Mouse (Mus musculus) E14TG2a.4 (cell line): ENCODE data around the gene Ankrd63.

ENCODE experiments used
- H3K27me3 ChIP-seq: 2 replicates; pipeline ENCODE4 v1.6.1; 2014; ENCODE audit warnings: low read length, control low read depth; ENCODE audit not compliant: insufficient read depth
- H3K36me3 ChIP-seq: 2 replicates; pipeline ENCODE4 v1.6.1; 2014; ENCODE audit warnings: low read length, control low read depth; ENCODE audit not compliant: insufficient read depth
- H3K4me1 ChIP-seq: replicated peaks from 2 replicates; pipeline ENCODE4 v1.6.1; 2014; ENCODE audit warnings: low read depth, low read length, control low read depth
- H3K4me3 ChIP-seq: replicated peaks from 2 replicates; pipeline ENCODE4 v1.5.1; 2014; ENCODE audit warnings: mild to moderate bottlenecking, low read length
- H3K9me3 ChIP-seq: 2 replicates; pipeline ENCODE4 v1.6.1; 2014; ENCODE audit warnings: low read length, control low read depth
- CTCF ChIP-seq: conservative IDR thresholded peaks from 2 replicates; pipeline ENCODE4 v1.5.1; 2014; ENCODE audit warnings: low read length
- NANOG ChIP-seq: IDR thresholded peaks from 2 replicates; pipeline ENCODE4 v1.6.1; 2014; ENCODE audit warnings: borderline replicate concordance, low read length, mixed read lengths
- POU5F1 ChIP-seq: IDR thresholded peaks from 2 replicates; pipeline ENCODE4 v1.6.1; 2014; ENCODE audit warnings: low read length, borderline replicate concordance

Ankrd63 gene

GRCm38 (mm10) chr2:118729816-118730621 lies 26.3 kb upstream of the Ankrd63 start:
- H3K27me3 ChIP-seq, result peaks cover 84% of the 10 kb centered on the region
- no peak overlapping the region for H3K4me3 ChIP-seq
- no peaks in the 10 kb centered on the region for H3K36me3 ChIP-seq
- peaks cover 16% of the 10 kb centered on the region for H3K4me1 ChIP-seq
- H3K9me3 ChIP-seq, result no peaks in the 10 kb centered on the region
- no peak for TF ChIP-seq POU5F1
- no peak for TF ChIP-seq CTCF
- TF ChIP-seq NANOG, result no peak

DNA sequence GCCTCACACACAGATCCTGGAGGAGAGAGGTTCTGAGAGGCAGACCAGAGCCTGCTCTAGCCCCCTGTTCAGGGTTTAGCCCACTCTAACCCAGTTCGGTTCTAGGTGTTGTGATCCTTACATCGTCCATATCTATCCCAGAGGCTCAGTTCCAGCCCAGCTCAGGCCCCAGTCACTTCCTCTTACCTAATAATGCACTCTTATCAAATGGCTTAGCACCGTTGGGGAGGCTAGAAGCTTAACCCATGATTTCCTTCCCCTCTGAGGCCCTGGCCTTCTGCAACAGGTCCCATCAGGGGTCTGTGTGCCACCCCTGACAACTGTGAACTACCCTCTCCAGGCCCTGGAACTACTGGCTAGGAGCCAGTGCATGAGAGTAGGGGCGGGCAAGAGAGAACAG lies 25.4 kb upstream of the Ankrd63 start:
- Histone ChIP-seq H3K36me3 (no peaks in the 10 kb centered on the region), H3K27me3 (peaks cover 91% of the 10 kb centered on the region), H3K4me3 (no peak overlapping the region), H3K4me1 (peaks cover 16% of the 10 kb centered on the region), H3K9me3 (no peaks in the 10 kb centered on the region)
- TF ChIP-seq CTCF (no peak), POU5F1 (no peak), NANOG (no peak)

- Histone ChIP-seq H3K4me1 (peaks cover 16% of the 10 kb centered on the region), H3K36me3 (no peaks in the 10 kb centered on the region), H3K9me3 (no peaks in the 10 kb centered on the region), H3K4me3 (peak within 1 kb of the TSS; percentile 26; the same call in 1 of the 2 replicates), H3K27me3 (peaks cover 92% of the 10 kb centered on the region)
- TF ChIP-seq NANOG (no peak), CTCF (no peak), POU5F1 (no peak)
Measured at GRCm38 (mm10) chr2:118728337-118728736, 24.6 kb upstream of the Ankrd63 start, which contains the start of gene Plcb2. TSS of gene Plcb2 (minus strand) at chr2:118728438.

- H3K4me3 ChIP-seq, result 0 out of 2 replicates have a peak overlapping the region, but pooled peaks have one; percentile 26
- peaks cover 16% of the 10 kb centered on the region for H3K4me1 ChIP-seq
- no peaks in the 10 kb centered on the region for H3K36me3 ChIP-seq
- no peaks in the 10 kb centered on the region for H3K9me3 ChIP-seq
- no peak for TF ChIP-seq POU5F1
- no peak for TF ChIP-seq NANOG
- no peak for TF ChIP-seq CTCF
- peaks cover 92% of the 10 kb centered on the region for H3K27me3 ChIP-seq
Measured at GRCm38 (mm10) chr2:118727911-118728310, 24.1 kb upstream of the Ankrd63 start.

- H3K36me3 ChIP-seq, result no peaks in the 10 kb centered on the region
- no peaks in the 10 kb centered on the region for H3K9me3 ChIP-seq
- no peak overlapping the region for H3K4me3 ChIP-seq
- no peak for TF ChIP-seq POU5F1
- no peak for TF ChIP-seq NANOG
- no peak for TF ChIP-seq CTCF
- peaks cover 16% of the 10 kb centered on the region for H3K4me1 ChIP-seq
- peaks cover 89% of the 10 kb centered on the region for H3K27me3 ChIP-seq
Measured at GRCm38 (mm10) chr2:118726873-118727272, 23.1 kb upstream of the Ankrd63 start.

GRCm38 (mm10) chr2:118725511-118725910 lies 21.7 kb upstream of the Ankrd63 start:
- TF ChIP-seq POU5F1 (no peak), CTCF (no peak), NANOG (no peak)
- peaks cover 16% of the 10 kb centered on the region for H3K4me1 ChIP-seq
- peaks cover 83% of the 10 kb centered on the region for H3K27me3 ChIP-seq
- no peaks in the 10 kb centered on the region for H3K9me3 ChIP-seq
- no peaks in the 10 kb centered on the region for H3K36me3 ChIP-seq
- H3K4me3 ChIP-seq, result no peak overlapping the region

DNA sequence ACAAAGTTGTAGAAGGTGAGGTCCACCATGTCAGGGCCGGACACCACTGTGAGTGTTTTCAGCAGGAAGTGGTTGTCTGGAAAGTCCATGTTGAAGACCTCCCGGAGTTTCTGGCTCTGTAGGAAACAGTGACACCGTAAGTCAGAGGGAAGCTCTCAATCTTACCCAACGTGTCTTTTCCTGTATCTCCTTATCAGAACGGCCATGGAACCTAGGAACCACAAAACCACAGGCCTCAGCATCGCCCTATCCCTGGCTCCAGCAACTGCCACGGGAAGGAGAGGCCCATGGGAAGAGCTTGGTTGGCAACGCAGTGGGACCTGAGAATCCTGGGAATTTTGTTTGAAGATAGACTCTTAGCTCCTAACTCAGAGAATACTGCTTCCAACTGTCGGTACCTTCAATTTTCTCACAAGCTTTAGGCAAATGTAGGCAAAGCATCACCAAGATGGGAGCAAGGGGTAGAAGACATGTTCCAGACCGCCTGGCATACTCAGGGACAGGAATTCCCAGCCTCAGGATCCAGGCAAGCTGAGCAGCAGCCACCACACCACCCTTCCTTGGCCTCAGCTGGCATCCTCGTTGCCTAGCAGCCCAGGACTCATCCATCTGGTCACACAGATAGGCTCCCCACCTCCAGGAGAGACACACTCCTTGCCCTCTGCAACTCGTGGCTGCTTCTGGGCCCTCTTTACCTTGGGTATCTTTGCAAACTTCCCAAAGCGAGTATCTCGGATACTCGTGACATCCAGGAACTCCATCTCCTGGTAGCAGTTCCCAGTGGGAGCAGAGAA lies 20.1 kb upstream of the Ankrd63 start:
- Histone ChIP-seq H3K4me1 (peaks cover 11% of the 10 kb centered on the region), H3K4me3 (no peak overlapping the region), H3K36me3 (no peaks in the 10 kb centered on the region), H3K9me3 (no peaks in the 10 kb centered on the region), H3K27me3 (peaks cover 85% of the 10 kb centered on the region)
- TF ChIP-seq CTCF (no peak), NANOG (no peak), POU5F1 (no peak)

- Histone ChIP-seq H3K36me3 (no peaks in the 10 kb centered on the region), H3K27me3 (peaks cover 90% of the 10 kb centered on the region), H3K9me3 (no peaks in the 10 kb centered on the region), H3K4me3 (no peak overlapping the region), H3K4me1 (peaks cover under 1% of the 10 kb centered on the region; the same call in 1 of the 2 replicates)
- TF ChIP-seq NANOG (no peak), POU5F1 (no peak), CTCF (no peak)
Measured at GRCm38 (mm10) chr2:118716677-118717076, 12.9 kb upstream of the Ankrd63 start.
